Mouse (Mus musculus): ENCODE measurements around the gene Slc25a21. TPM values are rescaled to one million over a fixed set of nuclear protein-coding genes. Genes with fewer than 3 reads are reported as not detected.

The Slc25a21 gene
- polyA plus RNA-seq, 1 experiment, result not detected

DNA sequence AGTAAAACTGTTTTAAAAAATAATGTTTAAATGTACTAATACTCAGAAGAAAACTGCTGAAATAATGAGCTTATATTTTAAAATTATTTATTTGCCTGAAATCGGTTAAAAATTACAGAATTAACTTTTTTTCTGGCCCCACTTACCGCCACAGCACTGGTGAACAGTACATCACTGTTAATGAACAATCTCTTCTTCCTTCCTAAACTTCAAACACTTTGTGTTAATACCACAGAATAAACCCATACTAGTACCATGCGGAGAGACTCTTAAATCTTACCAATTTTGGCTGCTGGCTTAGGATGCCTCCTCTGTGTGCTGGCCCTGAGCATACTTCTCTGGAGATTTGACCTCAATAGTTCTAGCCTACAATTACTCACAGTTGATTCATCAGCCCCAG, 4.6 kb upstream of the Slc25a21 start:
- H3K79me3 ChIP-seq (ENCODE audit: low read depth), result no peaks in the 10 kb centered on the region
- H3K79me2 ChIP-seq (ENCODE audit: control insufficient read depth, insufficient read depth), result no peaks in the 10 kb centered on the region
- H3ac ChIP-seq (ENCODE audit: control insufficient read depth, insufficient read length, low read depth), result no peak overlapping the region
- no peak overlapping the region for H3K4me3 ChIP-seq (ENCODE audit: insufficient read depth, poor library complexity, severe bottlenecking)
- no peaks in the 10 kb centered on the region for H3K36me3 ChIP-seq (ENCODE audit: control insufficient read depth, insufficient read depth)
- no peak for TF ChIP-seq USF1 (IDR thresholded peaks at IDR 0.05; ENCODE audit: low read depth)
- no peak for TF ChIP-seq CEBPB (IDR thresholded peaks at IDR 0.05; ENCODE audit: low read depth)
- TF ChIP-seq MAX (IDR thresholded peaks at IDR 0.05), result no peak
- no peak for TF ChIP-seq FOSL1 (IDR thresholded peaks at IDR 0.05; ENCODE audit: insufficient read depth, low read length, poor library complexity, severe bottlenecking)
- TF ChIP-seq MYOG (IDR thresholded peaks at IDR 0.05; ENCODE audit: control insufficient read depth, extremely low read depth, insufficient read length), result no peak
- no peak for TF ChIP-seq MYOD1 (IDR thresholded peaks at IDR 0.05; ENCODE audit: control insufficient read depth, insufficient read length, low read depth)
- TF ChIP-seq CTCF (IDR thresholded peaks at IDR 0.05; ENCODE audit: control insufficient read depth, insufficient read depth, insufficient read length), result no peak
- H3K27me3 ChIP-seq (ENCODE audit: control insufficient read depth, insufficient read depth, insufficient read length), result no peaks in the 10 kb centered on the region

DNA sequence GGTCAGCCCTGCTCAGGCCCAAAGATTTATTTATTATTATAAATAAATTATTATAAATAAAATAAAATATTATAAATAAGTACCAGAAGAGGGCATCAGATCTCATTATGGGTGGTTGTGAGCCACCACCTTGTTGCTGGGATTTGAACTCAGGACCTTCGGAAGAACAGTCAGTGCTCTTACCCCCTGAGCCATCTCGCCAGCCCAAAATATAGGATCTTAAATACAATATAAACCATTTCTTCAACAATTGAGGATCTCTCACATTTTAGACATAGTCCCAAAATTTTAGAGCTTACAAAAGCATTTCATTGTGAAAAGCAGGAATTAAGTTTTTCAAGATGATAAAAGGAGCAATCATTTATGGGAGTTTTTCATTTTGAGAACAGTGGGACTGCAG, 2.2 kb upstream of the Slc25a21 start:
- no peaks in the 10 kb centered on the region for H3K79me2 ChIP-seq (ENCODE audit: control insufficient read depth, insufficient read depth)
- H3K4me3 ChIP-seq (ENCODE audit: insufficient read depth, poor library complexity, severe bottlenecking), result no peak overlapping the region
- no peaks in the 10 kb centered on the region for H3K36me3 ChIP-seq (ENCODE audit: control insufficient read depth, insufficient read depth)
- H3K27me3 ChIP-seq (ENCODE audit: control insufficient read depth, insufficient read depth, insufficient read length), result no peaks in the 10 kb centered on the region
- H3ac ChIP-seq (ENCODE audit: control insufficient read depth, insufficient read length, low read depth), result no peak overlapping the region
- no peaks in the 10 kb centered on the region for H3K79me3 ChIP-seq (ENCODE audit: low read depth)
- TF ChIP-seq MYOG (IDR thresholded peaks at IDR 0.05; ENCODE audit: control insufficient read depth, extremely low read depth, insufficient read length) (no peak), MAX (IDR thresholded peaks at IDR 0.05) (no peak), CTCF (IDR thresholded peaks at IDR 0.05; ENCODE audit: control insufficient read depth, insufficient read depth, insufficient read length) (no peak), FOSL1 (IDR thresholded peaks at IDR 0.05; ENCODE audit: insufficient read depth, low read length, poor library complexity, severe bottlenecking) (no peak)

- no peak overlapping the region for H3K4me3 ChIP-seq (ENCODE audit: insufficient read depth, poor library complexity, severe bottlenecking)
- H3K36me3 ChIP-seq (ENCODE audit: control insufficient read depth, insufficient read depth), result no peaks in the 10 kb centered on the region
- no peaks in the 10 kb centered on the region for H3K79me3 ChIP-seq (ENCODE audit: low read depth)
- TF ChIP-seq USF1 (IDR thresholded peaks at IDR 0.05; ENCODE audit: low read depth) (no peak), MAX (IDR thresholded peaks at IDR 0.05) (no peak), MYOG (IDR thresholded peaks at IDR 0.05; ENCODE audit: control insufficient read depth, extremely low read depth, insufficient read length) (no peak), CEBPB (IDR thresholded peaks at IDR 0.05; ENCODE audit: low read depth) (no peak), MYOD1 (IDR thresholded peaks at IDR 0.05; ENCODE audit: control insufficient read depth, insufficient read length, low read depth) (no peak), CTCF (IDR thresholded peaks at IDR 0.05; ENCODE audit: control insufficient read depth, insufficient read depth, insufficient read length) (no peak), FOSL1 (IDR thresholded peaks at IDR 0.05; ENCODE audit: insufficient read depth, low read length, poor library complexity, severe bottlenecking) (no peak)
- no peaks in the 10 kb centered on the region for H3K27me3 ChIP-seq (ENCODE audit: control insufficient read depth, insufficient read depth, insufficient read length)
- H3ac ChIP-seq (ENCODE audit: control insufficient read depth, insufficient read length, low read depth), result no peak overlapping the region
- no peaks in the 10 kb centered on the region for H3K79me2 ChIP-seq (ENCODE audit: control insufficient read depth, insufficient read depth)
Measured at GRCm38 (mm10) chr12:57198269-57198668, 997 bp upstream of the Slc25a21 start.

DNA sequence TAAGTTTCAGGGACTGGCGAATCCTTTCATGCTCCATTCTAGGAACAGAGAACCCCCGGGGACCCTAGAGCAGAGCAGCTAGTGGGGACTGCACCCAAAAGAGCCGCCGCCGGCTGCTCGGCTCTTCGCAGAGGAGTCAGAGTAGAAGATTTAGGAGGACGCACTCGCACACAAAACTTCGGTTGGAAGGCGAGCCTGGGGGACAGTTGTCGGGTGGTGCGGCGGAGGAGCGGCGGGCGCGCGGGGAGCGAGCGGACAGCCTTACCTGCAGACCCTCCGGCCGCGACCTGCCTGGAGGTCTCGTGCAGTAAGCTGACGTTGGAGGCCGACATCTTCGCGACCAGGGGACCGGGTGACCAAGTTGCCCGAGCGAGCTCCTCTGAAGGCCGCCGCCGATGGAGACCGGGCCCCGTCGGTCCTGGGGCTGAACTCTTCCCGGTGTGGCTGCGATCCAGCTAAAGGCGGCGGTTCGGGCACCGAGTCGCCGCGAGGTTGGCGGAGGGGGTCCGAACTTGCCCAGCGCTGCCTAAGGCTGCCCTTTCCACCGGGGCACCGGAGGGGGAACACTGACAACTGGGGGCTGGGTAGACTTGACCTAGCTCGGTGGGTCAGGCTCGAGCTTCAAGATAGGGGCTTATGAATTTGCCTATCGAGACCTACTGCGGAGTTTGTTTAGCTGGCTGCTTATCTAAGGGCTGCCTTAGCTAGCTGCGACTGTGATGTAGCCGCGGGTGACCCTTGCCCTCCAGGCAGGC, 487 bp downstream of the Slc25a21 start:
- H3K36me3 ChIP-seq (ENCODE audit: control insufficient read depth, insufficient read depth), result no peaks in the 10 kb centered on the region
- H3ac ChIP-seq (ENCODE audit: control insufficient read depth, insufficient read length, low read depth), result no peak overlapping the region
- H3K27me3 ChIP-seq (ENCODE audit: control insufficient read depth, insufficient read depth, insufficient read length), result no peaks in the 10 kb centered on the region
- H3K79me3 ChIP-seq (ENCODE audit: low read depth), result no peaks in the 10 kb centered on the region
- no peak for TF ChIP-seq MYOD1 (IDR thresholded peaks at IDR 0.05; ENCODE audit: control insufficient read depth, insufficient read length, low read depth)
- TF ChIP-seq CEBPB (IDR thresholded peaks at IDR 0.05; ENCODE audit: low read depth), result no peak
- TF ChIP-seq FOSL1 (IDR thresholded peaks at IDR 0.05; ENCODE audit: insufficient read depth, low read length, poor library complexity, severe bottlenecking), result no peak
- no peak for TF ChIP-seq USF1 (IDR thresholded peaks at IDR 0.05; ENCODE audit: low read depth)
- no peak for TF ChIP-seq MYOG (IDR thresholded peaks at IDR 0.05; ENCODE audit: control insufficient read depth, extremely low read depth, insufficient read length)
- H3K4me3 ChIP-seq (ENCODE audit: insufficient read depth, poor library complexity, severe bottlenecking), result no peak overlapping the region
- H3K79me2 ChIP-seq (ENCODE audit: control insufficient read depth, insufficient read depth), result no peaks in the 10 kb centered on the region

- no peaks in the 10 kb centered on the region for H3K79me3 ChIP-seq (ENCODE audit: low read depth)
- H3K36me3 ChIP-seq (ENCODE audit: control insufficient read depth, insufficient read depth), result no peaks in the 10 kb centered on the region
- no peaks in the 10 kb centered on the region for H3K79me2 ChIP-seq (ENCODE audit: control insufficient read depth, insufficient read depth)
- no peak overlapping the region for H3K4me3 ChIP-seq (ENCODE audit: insufficient read depth, poor library complexity, severe bottlenecking)
- no peaks in the 10 kb centered on the region for H3K27me3 ChIP-seq (ENCODE audit: control insufficient read depth, insufficient read depth, insufficient read length)
- no peak for TF ChIP-seq MYOG (IDR thresholded peaks at IDR 0.05; ENCODE audit: control insufficient read depth, extremely low read depth, insufficient read length)
- no peak overlapping the region for H3ac ChIP-seq (ENCODE audit: control insufficient read depth, insufficient read length, low read depth)
Measured at GRCm38 (mm10) chr12:57196286-57196607, 1.0 kb downstream of the Slc25a21 start.

GRCm38 (mm10) chr12:57194609-57195008, 2.7 kb downstream of the Slc25a21 start:
- no peaks in the 10 kb centered on the region for H3K27me3 ChIP-seq (ENCODE audit: control insufficient read depth, insufficient read depth, insufficient read length)
- H3K79me2 ChIP-seq (ENCODE audit: control insufficient read depth, insufficient read depth), result no peaks in the 10 kb centered on the region
- TF ChIP-seq MYOG (IDR thresholded peaks at IDR 0.05; ENCODE audit: control insufficient read depth, extremely low read depth, insufficient read length) (no peak), CTCF (IDR thresholded peaks at IDR 0.05; ENCODE audit: control insufficient read depth, insufficient read depth, insufficient read length) (no peak), MYOD1 (IDR thresholded peaks at IDR 0.05; ENCODE audit: control insufficient read depth, insufficient read length, low read depth) (no peak), USF1 (IDR thresholded peaks at IDR 0.05; ENCODE audit: low read depth) (no peak), FOSL1 (IDR thresholded peaks at IDR 0.05; ENCODE audit: insufficient read depth, low read length, poor library complexity, severe bottlenecking) (no peak), CEBPB (IDR thresholded peaks at IDR 0.05; ENCODE audit: low read depth) (no peak), MAX (IDR thresholded peaks at IDR 0.05) (no peak)
- H3K36me3 ChIP-seq (ENCODE audit: control insufficient read depth, insufficient read depth), result no peaks in the 10 kb centered on the region
- H3K4me3 ChIP-seq (ENCODE audit: insufficient read depth, poor library complexity, severe bottlenecking), result no peak overlapping the region
- no peaks in the 10 kb centered on the region for H3K79me3 ChIP-seq (ENCODE audit: low read depth)
- H3ac ChIP-seq (ENCODE audit: control insufficient read depth, insufficient read length, low read depth), result no peak overlapping the region

Data from C2C12 (cell line).